Mouse (Mus musculus) myocyte (in vitro differentiated cells): ENCODE measurements around the gene Agrn.

Experiments used
- CEBPB ChIP-seq: IDR thresholded peaks from 2 replicates; pipeline ENCODE4 v1.6.1; 2011; ENCODE audit warnings: mild to moderate bottlenecking, moderate library complexity; ENCODE audit not compliant: poor library complexity, insufficient read depth, severe bottlenecking
- MAX ChIP-seq: IDR thresholded peaks from one replicate; pipeline ENCODE4 v1.6.1; 2011; ENCODE audit warnings: low read depth, mild to moderate bottlenecking, control low read depth
- POLR2A ChIP-seq: IDR thresholded peaks from one replicate; pipeline ENCODE4 v1.6.1; 2011; ENCODE audit warnings: low read depth, mild to moderate bottlenecking, control low read depth, moderate library complexity; ENCODE audit not compliant: insufficient read length
- TCF12 ChIP-seq: IDR thresholded peaks from one replicate; pipeline ENCODE4 v1.6.1; 2011; ENCODE audit warnings: mild to moderate bottlenecking, control low read depth; ENCODE audit not compliant: poor library complexity, insufficient read depth, severe bottlenecking

- TF ChIP-seq POLR2A: no peak
- no peak for TF ChIP-seq CEBPB
- no peak for TF ChIP-seq TCF12
- no peak for TF ChIP-seq MAX
Measured at GRCm38 (mm10) chr4:156188811-156189323, 8.4 kb downstream of the Agrn start.
